Mouse (Mus musculus) liver, adult 2 months (tissue): Measurements from ENCODE around the gene Spcs3. TPM values are rescaled to one million over a fixed set of nuclear protein-coding genes. Genes with fewer than 3 reads are reported as not detected.

Source experiments
- DNase-seq: peaks from one replicate; pipeline ENCODE4 v3.0.0-alpha.2; 2011; ENCODE audit warnings: low read depth, low spot score; ENCODE audit errors: extremely low read depth
- H3K27ac ChIP-seq: fragments of 200-500 bp; replicated peaks from 2 replicates; pipeline ENCODE4 v1.5.1; 2012; ENCODE audit warnings: low read depth, mild to moderate bottlenecking, control low read depth, inconsistent platforms, low read length; ENCODE audit not compliant: insufficient read depth
- H3K27me3 ChIP-seq: fragments of 200-500 bp; 2 replicates; pipeline ENCODE4 v1.6.1; 2012; ENCODE audit warnings: mild to moderate bottlenecking, moderate library complexity, low read length, inconsistent platforms; ENCODE audit not compliant: control insufficient read depth, insufficient read depth
- H3K36me3 ChIP-seq: fragments of 200-500 bp; 2 replicates; pipeline ENCODE4 v1.6.1; 2012; ENCODE audit warnings: low read length, inconsistent platforms; ENCODE audit not compliant: control insufficient read depth, insufficient read depth
- H3K4me1 ChIP-seq: fragments of 200-500 bp; 2 replicates; pipeline ENCODE4 v1.6.1; 2011; ENCODE audit warnings: low read length; ENCODE audit not compliant: control insufficient read depth, insufficient read depth
- H3K4me3 ChIP-seq: fragments of 200-500 bp; 2 replicates; pipeline ENCODE4 v1.5.1; 2011; ENCODE audit warnings: low read depth, mild to moderate bottlenecking, control low read depth, low read length, moderate library complexity; ENCODE audit not compliant: insufficient read depth
- H3K79me2 ChIP-seq: fragments of 200-500 bp; 2 replicates; pipeline ENCODE4 v1.6.1; 2012; ENCODE audit warnings: inconsistent platforms, mild to moderate bottlenecking, low read length, moderate library complexity; ENCODE audit not compliant: control insufficient read depth, insufficient read depth
- H3K9ac ChIP-seq: fragments of 200-500 bp; 2 replicates; pipeline ENCODE4 v1.6.1; 2012; ENCODE audit warnings: low read depth, mild to moderate bottlenecking, control low read depth, inconsistent platforms, low read length
- CTCF ChIP-seq: fragments of 200-500 bp; IDR thresholded peaks from 2 replicates; pipeline ENCODE4 v1.5.1; 2011; ENCODE audit warnings: low read depth, low read length, control low read depth
- POLR2A ChIP-seq: fragments of 200-500 bp; IDR thresholded peaks from 2 replicates; pipeline ENCODE4 v1.6.1; 2011; ENCODE audit warnings: low read length, control low read depth; ENCODE audit not compliant: insufficient read depth; ENCODE audit errors: extremely low read depth
- WGBS: fragments of 180-500 bp; shearing (Covaris S2); methylation state at CpG from one replicate; pipeline ENCODE4 v1.1.7; 2018; 5-methylcytosine and 5-hydroxymethylcytosine counted together
- polyA plus RNA-seq: library from polyadenylated mRNA; depleted of rRNA; stranded (reverse); fragments of >200 nt; gene quantifications from 2 replicates; pipeline ENCODE4 v1.2.3, GENCODE M21; 2012; rRNA removed
- total RNA-seq: library from RNA; depleted of rRNA; stranded (reverse); fragments of >200 nt; gene quantifications from 2 replicates; pipeline ENCODE4 v1.2.3, GENCODE M21; 2014; rRNA removed

Gene Spcs3
- total RNA-seq: 82.3 and 83.2 TPM in 2 replicates
- 13.5 TPM in 2 replicates for polyA plus RNA-seq

- peaks cover 4% of the 10 kb centered on the region for H3K36me3 ChIP-seq
- peaks cover 12% of the 10 kb centered on the region; the same call in 1 of the 2 replicates for H3K79me2 ChIP-seq
- H3K9ac ChIP-seq: peak within 1 kb of the TSS; percentile 94
- peak within 1 kb of the TSS; percentile 82 for H3K27ac ChIP-seq
- TF ChIP-seq POLR2A (peak; percentile 46; the same call in 1 of the 2 replicates), CTCF (no peak)
- no peaks in the 10 kb centered on the region for H3K27me3 ChIP-seq
- peak; percentile 84 for DNase-seq
- under 1% methylated on average over 89 of the region's 89 CpGs for WGBS
- H3K4me1 ChIP-seq: peaks cover 4% of the 10 kb centered on the region; the same call in 1 of the 2 replicates
- H3K4me3 ChIP-seq: peak within 1 kb of the TSS; percentile 86
Measured at GRCm38 (mm10) chr8:54529382-54530296, at the start of gene Spcs3, which contains the start of gene Asb5. Gene Spcs3 (minus strand): TSS chr8:54529998. Gene Asb5 (plus strand): TSS chr8:54529580.

- no peaks in the 10 kb centered on the region for H3K36me3 ChIP-seq
- H3K4me3 ChIP-seq: no peak overlapping the region
- H3K9ac ChIP-seq: no peak overlapping the region
- 81% methylated on average over 15 of the region's 15 CpGs for WGBS
- no peaks in the 10 kb centered on the region for H3K79me2 ChIP-seq
- H3K27me3 ChIP-seq: no peaks in the 10 kb centered on the region
- no peak for DNase-seq
- no peak overlapping the region for H3K27ac ChIP-seq
- TF ChIP-seq CTCF (no peak), POLR2A (no peak)
- no peaks in the 10 kb centered on the region for H3K4me1 ChIP-seq
Measured at GRCm38 (mm10) chr8:54570618-54571609, 41.1 kb upstream of the Spcs3 start.

- Histone ChIP-seq H3K4me3 (no peak overlapping the region), H3K9ac (no peak overlapping the region), H3K27ac (no peak overlapping the region), H3K79me2 (no peaks in the 10 kb centered on the region), H3K4me1 (no peaks in the 10 kb centered on the region), H3K27me3 (no peaks in the 10 kb centered on the region), H3K36me3 (no peaks in the 10 kb centered on the region)
- no peak for TF ChIP-seq CTCF
- no peak for TF ChIP-seq POLR2A
- 65% methylated on average over 2 of the region's 2 CpGs for WGBS
- no peak for DNase-seq
Measured at GRCm38 (mm10) chr8:54567168-54567567, 37.4 kb upstream of the Spcs3 start.

- DNase-seq: no peak
- TF ChIP-seq POLR2A (no peak), CTCF (no peak)
- Histone ChIP-seq H3K27ac (no peak overlapping the region), H3K27me3 (no peaks in the 10 kb centered on the region), H3K36me3 (no peaks in the 10 kb centered on the region), H3K9ac (no peak overlapping the region), H3K4me3 (no peak overlapping the region), H3K4me1 (no peaks in the 10 kb centered on the region), H3K79me2 (no peaks in the 10 kb centered on the region)
- WGBS: 86% methylated on average over 7 of the region's 7 CpGs
Measured at GRCm38 (mm10) chr8:54565603-54566260, 35.9 kb upstream of the Spcs3 start.

DNA sequence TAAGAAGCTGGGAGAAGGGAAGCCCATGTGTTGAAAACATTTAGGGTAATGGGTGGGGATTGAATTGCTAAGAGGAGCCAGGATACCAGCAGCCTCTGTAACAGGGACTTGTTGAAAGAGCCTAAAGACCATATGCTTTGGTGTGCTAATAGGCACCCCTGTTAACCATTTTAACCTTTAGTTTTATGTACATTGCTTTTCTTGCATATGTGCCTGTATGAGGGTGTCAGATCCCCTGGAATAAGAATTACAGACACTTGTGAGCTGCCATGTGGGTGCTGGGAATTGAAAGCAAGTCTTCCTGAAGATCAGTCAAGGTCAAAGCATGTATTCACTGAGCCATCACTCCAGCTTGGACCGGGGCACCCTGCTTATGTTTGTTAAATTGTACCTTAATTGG is 35.4 kb upstream of the Spcs3 start:
- no peaks in the 10 kb centered on the region for H3K79me2 ChIP-seq
- no peak overlapping the region for H3K9ac ChIP-seq
- no peak overlapping the region for H3K27ac ChIP-seq
- TF ChIP-seq CTCF (no peak), POLR2A (no peak)
- no peak overlapping the region for H3K4me3 ChIP-seq
- no peaks in the 10 kb centered on the region for H3K36me3 ChIP-seq
- H3K27me3 ChIP-seq: no peaks in the 10 kb centered on the region
- H3K4me1 ChIP-seq: no peaks in the 10 kb centered on the region
- 100% methylated on average over 1 of the region's 1 CpGs for WGBS
- no peak for DNase-seq
